Mouse (Mus musculus) midbrain, embryonic 13.5 days (tissue): ENCODE data around the gene Sqor. TPM values are rescaled to one million over a fixed set of nuclear protein-coding genes. Genes with fewer than 3 reads are reported as not detected.
A peak's percentile ranks its signal among the peaks of the same experiment; 100 is the strongest.

Source experiments
- ATAC-seq: fragments of 200-750 bp; cut with Nextera tagmentation; 2 replicates; pipeline ENCODE4 v1.8.0; 2017; ENCODE audit warnings: mild to moderate bottlenecking, moderate TSS enrichment, moderate library complexity
- H3K27ac ChIP-seq: fragments of 300-500 bp; sonication (generic); 2 replicates; pipeline ENCODE4 v1.5.1; 2015; ENCODE audit warnings: inconsistent platforms, mild to moderate bottlenecking, moderate library complexity
- H3K27me3 ChIP-seq: fragments of 300-500 bp; sonication (generic); 2 replicates; pipeline ENCODE4 v1.6.1; 2015; ENCODE audit warnings: mild to moderate bottlenecking, inconsistent platforms
- H3K36me3 ChIP-seq: fragments of 300-500 bp; sonication (generic); 2 replicates; pipeline ENCODE4 v1.6.1; 2015; ENCODE audit warnings: mild to moderate bottlenecking, inconsistent platforms
- H3K4me1 ChIP-seq: fragments of 300-500 bp; sonication (generic); replicated peaks from 2 replicates; pipeline ENCODE4 v1.6.1; 2015; ENCODE audit warnings: inconsistent platforms
- H3K4me2 ChIP-seq: fragments of 300-500 bp; sonication (generic); replicated peaks from 2 replicates; pipeline ENCODE4 v1.6.1; 2015; ENCODE audit warnings: moderate library complexity, mild to moderate bottlenecking, inconsistent platforms
- H3K4me3 ChIP-seq: fragments of 300-500 bp; sonication (generic); replicated peaks from 2 replicates; pipeline ENCODE4 v1.5.1; 2015; ENCODE audit warnings: mild to moderate bottlenecking, inconsistent platforms
- H3K9ac ChIP-seq: fragments of 300-500 bp; sonication (generic); replicated peaks from 2 replicates; pipeline ENCODE4 v1.6.1; 2015; ENCODE audit warnings: mild to moderate bottlenecking, inconsistent platforms
- H3K9me3 ChIP-seq: fragments of 300-500 bp; sonication (generic); 2 replicates; pipeline ENCODE4 v1.6.1; 2016; ENCODE audit warnings: mild to moderate bottlenecking, inconsistent platforms
- WGBS: fragments of 180-500 bp; shearing (Covaris S2); methylation state at CpG from one replicate; pipeline ENCODE4 v1.1.7; 2015; 5-methylcytosine and 5-hydroxymethylcytosine counted together
- polyA plus RNA-seq: library from polyadenylated mRNA; unstranded; fragments of >200 nt; fragmentation: Nextera tagmentation; extraction: Ambion mirVana; gene quantifications from 2 replicates; pipeline ENCODE4 v1.2.1, GENCODE M21; 2015

The Sqor gene
- polyA plus RNA-seq, 1 experiment from 2014 or later, result 2.6 TPM

DNA sequence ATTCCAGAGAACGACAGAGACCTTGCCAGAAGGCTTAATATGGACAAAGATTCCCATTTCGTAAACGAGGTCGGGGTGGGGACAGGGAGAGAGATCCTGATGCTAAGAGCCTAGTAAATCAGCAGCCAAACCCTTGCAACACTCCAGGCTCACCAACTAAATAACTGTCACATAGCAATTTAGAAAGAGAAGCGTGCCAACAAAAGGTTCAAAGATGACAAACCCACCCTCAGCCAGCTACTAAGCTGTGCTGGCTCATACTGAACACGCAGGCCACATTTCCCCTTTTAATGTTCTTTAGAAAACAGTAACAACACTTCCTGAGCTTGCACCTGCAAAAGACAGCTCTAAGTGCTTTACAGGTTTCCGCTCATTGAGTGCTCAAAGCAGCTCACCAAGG is 24.3 kb downstream of the Sqor start:
- Histone ChIP-seq H3K9ac (no peak overlapping the region), H3K27ac (no peak overlapping the region), H3K4me3 (no peak overlapping the region), H3K9me3 (no peaks in the 10 kb centered on the region), H3K36me3 (no peaks in the 10 kb centered on the region), H3K4me2 (no peak overlapping the region), H3K4me1 (no peaks in the 10 kb centered on the region), H3K27me3 (no peaks in the 10 kb centered on the region)
- WGBS, result 82% methylated on average over 7 of the region's 7 CpGs
- ATAC-seq, result no peak

DNA sequence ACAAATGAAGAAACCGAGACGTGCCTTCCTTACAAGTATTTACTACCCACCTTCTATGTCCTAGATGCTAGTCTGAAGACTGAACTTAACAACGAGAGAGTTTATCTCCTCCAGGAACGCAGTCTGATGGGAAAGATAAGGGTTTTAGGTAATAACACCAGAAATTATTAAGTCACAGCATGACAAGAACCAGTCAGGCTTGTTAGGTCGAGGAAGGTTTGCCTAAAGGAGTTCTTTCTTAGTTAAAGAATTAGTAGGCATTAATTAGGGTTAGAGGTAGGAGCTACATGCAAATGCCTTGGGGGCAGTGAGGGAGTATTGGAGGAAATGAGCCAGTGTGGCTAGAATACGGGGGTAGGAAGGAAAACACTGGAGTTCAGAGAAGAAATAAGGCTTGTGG is 24.7 kb downstream of the Sqor start:
- no peak for ATAC-seq
- Histone ChIP-seq H3K4me1 (no peaks in the 10 kb centered on the region), H3K27me3 (no peaks in the 10 kb centered on the region), H3K9ac (no peak overlapping the region), H3K4me3 (no peak overlapping the region), H3K27ac (no peak overlapping the region), H3K36me3 (no peaks in the 10 kb centered on the region), H3K9me3 (no peaks in the 10 kb centered on the region), H3K4me2 (no peak overlapping the region)
- 82% methylated on average over 6 of the region's 6 CpGs for WGBS

DNA sequence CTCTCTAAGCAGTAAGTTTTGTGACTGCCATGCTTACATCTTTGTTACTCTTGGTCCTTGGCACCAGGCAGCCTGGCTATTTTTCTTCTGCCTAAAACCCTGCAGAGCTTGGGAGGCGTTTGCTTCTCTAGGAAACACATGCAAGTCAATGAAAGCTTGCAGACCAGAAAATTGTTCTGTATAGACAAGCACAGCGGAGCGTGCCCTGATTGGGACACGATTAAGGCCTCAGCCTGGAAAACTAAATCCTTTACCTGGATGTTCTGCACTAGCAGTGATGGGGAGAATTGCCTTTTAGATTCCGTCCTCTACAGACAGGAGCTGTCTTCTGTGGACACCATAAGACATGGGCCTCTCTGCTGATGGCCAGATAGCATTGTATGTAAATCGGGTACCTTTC is 39.4 kb downstream of the Sqor start:
- H3K36me3 ChIP-seq, result no peaks in the 10 kb centered on the region
- no peaks in the 10 kb centered on the region for H3K27me3 ChIP-seq

DNA sequence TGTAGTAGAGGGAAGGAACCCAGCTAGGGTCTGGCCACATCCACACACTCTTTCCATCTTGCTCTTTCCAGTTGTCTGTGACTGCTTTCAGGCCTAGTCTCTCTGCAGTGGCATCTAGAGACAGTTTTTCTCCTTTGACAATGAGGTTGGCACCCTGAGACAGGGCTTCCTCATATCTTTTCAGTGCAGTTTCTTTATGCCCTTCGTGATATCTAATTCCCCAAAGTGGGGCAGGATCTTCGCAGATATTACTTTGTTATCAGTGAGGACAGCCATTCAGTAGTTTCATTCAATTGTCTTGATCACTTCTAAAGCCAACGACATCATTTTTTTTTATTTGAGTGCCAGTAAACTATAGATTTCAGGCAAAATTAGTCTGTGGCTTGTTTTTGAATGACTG is 41.0 kb downstream of the Sqor start:
- ATAC-seq, result no peak
- no peak overlapping the region for H3K9ac ChIP-seq
- 90% methylated on average over 3 of the region's 3 CpGs for WGBS
- H3K27me3 ChIP-seq, result no peaks in the 10 kb centered on the region
- no peak overlapping the region for H3K27ac ChIP-seq
- no peaks in the 10 kb centered on the region for H3K9me3 ChIP-seq
- H3K4me2 ChIP-seq, result no peak overlapping the region
- H3K4me1 ChIP-seq, result no peaks in the 10 kb centered on the region
- no peak overlapping the region for H3K4me3 ChIP-seq
- no peaks in the 10 kb centered on the region for H3K36me3 ChIP-seq

More for the DNA sequence above, 39.4 kb downstream of the Sqor start:
- no peaks in the 10 kb centered on the region for H3K4me1 ChIP-seq
- H3K27ac ChIP-seq, result no peak overlapping the region
- ATAC-seq, result no peak
- no peak overlapping the region for H3K4me3 ChIP-seq
- 64% methylated on average over 6 of the region's 6 CpGs for WGBS
- no peak overlapping the region for H3K9ac ChIP-seq
- H3K9me3 ChIP-seq, result no peaks in the 10 kb centered on the region
- no peak overlapping the region for H3K4me2 ChIP-seq

DNA sequence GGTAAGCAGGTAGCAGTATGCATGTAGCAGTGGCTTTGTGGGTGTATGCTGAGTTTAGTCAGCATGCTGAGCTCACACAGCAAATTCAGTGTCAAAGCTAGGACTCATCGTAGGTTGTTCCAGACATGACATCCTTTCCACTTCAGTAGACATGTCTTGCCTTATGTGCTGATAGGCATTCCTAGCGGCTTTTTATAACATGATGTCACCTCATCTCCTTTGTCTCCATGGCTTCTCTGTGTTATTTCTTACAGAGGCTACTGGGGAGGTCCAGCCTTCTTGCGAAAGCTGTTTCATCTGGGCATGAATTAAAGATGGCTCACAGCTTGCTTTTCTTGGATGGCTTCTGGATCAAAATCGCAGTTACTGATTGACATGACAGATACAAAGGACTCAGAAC is 44.0 kb downstream of the Sqor start:
- Histone ChIP-seq H3K27ac (no peak overlapping the region), H3K4me2 (no peak overlapping the region), H3K27me3 (no peaks in the 10 kb centered on the region), H3K9me3 (no peaks in the 10 kb centered on the region), H3K4me1 (no peaks in the 10 kb centered on the region), H3K4me3 (no peak overlapping the region), H3K9ac (no peak overlapping the region), H3K36me3 (no peaks in the 10 kb centered on the region)
- ATAC-seq, result no peak
- WGBS, result 61% methylated on average over 4 of the region's 4 CpGs

DNA sequence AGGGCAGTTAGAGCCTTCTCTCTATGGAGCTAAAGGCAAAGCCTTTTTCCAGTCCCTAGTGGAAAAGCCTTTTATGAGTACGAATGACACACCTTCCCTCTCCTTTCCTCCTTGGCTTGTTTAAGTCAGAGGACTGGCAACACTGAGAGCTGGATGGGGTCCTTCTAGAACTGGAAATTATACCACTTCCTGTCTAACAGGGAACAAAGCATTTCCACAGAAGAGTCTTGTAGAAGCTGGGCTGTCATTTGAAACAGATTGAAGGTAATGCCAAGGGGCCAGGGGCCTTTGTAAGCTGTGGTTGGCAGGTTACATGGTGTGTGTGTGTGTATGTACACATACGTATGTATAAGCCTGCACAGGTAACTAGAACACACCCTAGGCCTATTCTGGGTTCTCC is 51.9 kb downstream of the Sqor start:
- Histone ChIP-seq H3K4me2 (no peak overlapping the region), H3K27me3 (no peaks in the 10 kb centered on the region), H3K27ac (no peak overlapping the region), H3K9me3 (no peaks in the 10 kb centered on the region), H3K36me3 (no peaks in the 10 kb centered on the region), H3K4me1 (no peaks in the 10 kb centered on the region), H3K4me3 (no peak overlapping the region), H3K9ac (no peak overlapping the region)
- ATAC-seq, result no peak
- WGBS, result 89% methylated on average over 2 of the region's 2 CpGs

DNA sequence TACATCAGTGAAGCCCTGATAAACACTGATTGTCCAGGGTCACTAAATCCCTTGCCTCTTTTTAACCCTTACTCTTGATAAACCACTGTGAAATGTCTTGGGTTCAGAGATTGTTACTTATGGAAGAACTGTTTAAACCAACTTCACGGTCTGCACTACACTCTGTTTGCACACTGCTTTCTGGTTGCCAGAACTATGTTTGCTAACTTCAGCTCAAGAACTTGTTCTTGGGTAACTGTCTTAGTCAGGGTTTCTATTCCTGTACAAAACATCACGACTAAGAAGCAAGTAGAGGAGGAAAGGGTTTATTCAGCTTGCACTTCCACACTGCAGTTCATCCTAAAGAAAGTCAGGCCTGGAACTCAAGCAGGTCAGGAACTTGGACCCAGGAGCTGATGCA is 56.2 kb downstream of the Sqor start:
- no peaks in the 10 kb centered on the region for H3K36me3 ChIP-seq
- H3K4me2 ChIP-seq, result no peak overlapping the region
- no peak overlapping the region for H3K9ac ChIP-seq
- WGBS, result 69% methylated on average over 2 of the region's 2 CpGs
- no peak overlapping the region for H3K27ac ChIP-seq
- no peaks in the 10 kb centered on the region for H3K9me3 ChIP-seq
- ATAC-seq, result no peak
- no peak overlapping the region for H3K4me3 ChIP-seq
- H3K4me1 ChIP-seq, result peaks cover 9% of the 10 kb centered on the region
- no peaks in the 10 kb centered on the region for H3K27me3 ChIP-seq

DNA sequence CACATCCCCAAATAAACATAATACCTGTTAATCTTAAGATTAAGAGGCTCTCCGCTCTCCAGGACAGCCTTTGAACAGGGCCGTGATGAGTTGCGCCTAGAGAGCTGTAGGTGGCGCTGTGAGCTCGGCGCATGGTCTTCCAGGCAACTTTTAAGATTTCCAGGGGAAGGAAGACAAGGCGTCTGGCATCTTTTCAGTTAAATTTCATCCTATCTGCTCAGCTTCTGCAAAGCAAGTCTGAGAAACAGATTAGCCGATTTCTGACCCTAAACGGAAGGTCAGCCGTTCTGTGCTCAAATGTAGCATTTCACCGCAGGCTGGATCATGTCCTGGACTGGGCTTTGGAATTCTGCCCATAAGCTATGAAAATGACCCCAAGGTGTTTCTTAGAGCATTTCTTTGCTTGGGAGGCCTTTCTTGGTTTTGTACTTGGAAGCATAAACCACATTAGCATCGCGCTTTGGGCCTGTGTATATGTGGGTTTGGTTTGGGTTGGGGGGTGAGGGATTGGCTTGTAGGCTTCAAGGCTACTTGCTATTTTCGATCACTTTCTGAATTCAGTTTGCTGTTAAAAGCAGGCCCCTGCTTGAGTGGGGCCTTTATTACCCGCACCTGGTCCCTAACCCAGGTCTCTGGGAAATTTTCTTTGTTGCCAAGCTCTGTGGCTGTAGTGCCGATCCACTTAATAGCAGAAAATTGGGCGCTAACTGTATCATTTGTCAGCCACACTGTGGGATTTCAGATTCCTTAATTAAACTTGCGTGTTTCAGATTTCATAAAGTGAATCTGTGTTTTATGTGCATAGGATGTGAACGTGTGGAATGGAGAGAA is 60.6 kb downstream of the Sqor start:
- 32% methylated on average over 19 of the region's 19 CpGs for WGBS
- Histone ChIP-seq H3K4me3 (no peak overlapping the region), H3K4me1 (peaks cover 9% of the 10 kb centered on the region), H3K9me3 (no peaks in the 10 kb centered on the region), H3K27me3 (no peaks in the 10 kb centered on the region), H3K9ac (no peak overlapping the region), H3K4me2 (peak overlapping the region; percentile 32), H3K27ac (peak overlapping the region; percentile 45), H3K36me3 (no peaks in the 10 kb centered on the region)
- ATAC-seq, result peak; percentile 74

DNA sequence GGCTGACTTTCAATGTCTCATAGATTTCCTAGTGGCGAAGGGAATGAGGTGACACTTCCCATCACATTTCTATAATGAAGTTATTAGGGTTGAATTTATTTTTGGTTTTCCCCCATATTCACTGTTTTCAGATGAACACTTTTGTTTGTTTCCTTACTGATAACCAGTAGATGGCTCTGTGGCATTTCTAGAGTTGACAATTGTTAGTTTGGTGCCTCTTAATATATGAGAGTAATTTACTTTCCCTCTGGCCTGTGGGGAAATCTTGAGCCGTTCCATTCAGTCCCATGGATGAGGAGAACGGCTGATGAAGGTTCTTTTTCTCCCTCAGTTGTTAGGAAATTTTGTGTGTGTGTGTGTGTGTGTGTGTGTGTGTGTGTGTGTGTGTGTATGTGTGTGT is 61.3 kb downstream of the Sqor start:
- 45% methylated on average over 3 of the region's 3 CpGs for WGBS
- Histone ChIP-seq H3K9ac (no peak overlapping the region), H3K9me3 (no peaks in the 10 kb centered on the region), H3K4me3 (no peak overlapping the region), H3K36me3 (no peaks in the 10 kb centered on the region), H3K4me2 (no peak overlapping the region), H3K27me3 (no peaks in the 10 kb centered on the region), H3K4me1 (peaks cover 9% of the 10 kb centered on the region), H3K27ac (peak overlapping the region; percentile 45; the same call in 1 of the 2 replicates)
- no peak for ATAC-seq

DNA sequence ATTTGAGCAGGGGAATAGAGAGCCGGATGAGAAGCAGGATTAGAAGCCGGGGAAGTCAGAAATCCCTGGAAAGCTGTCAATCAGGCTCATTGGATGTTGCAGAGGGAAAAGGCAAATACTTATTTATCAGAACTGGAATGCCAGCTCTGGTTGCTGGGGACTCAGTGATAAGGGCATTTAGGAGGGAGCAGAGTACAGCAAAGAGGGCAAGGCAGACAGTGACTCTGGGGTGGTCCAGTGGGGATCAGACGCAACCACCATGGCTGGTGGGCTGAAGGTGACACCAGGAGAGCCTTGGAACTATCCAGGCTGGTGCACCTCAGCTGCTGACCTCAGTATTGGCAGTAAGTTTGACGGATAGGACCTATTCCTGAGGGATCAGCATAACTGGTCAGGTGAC is 89.6 kb downstream of the Sqor start:
- no peak overlapping the region for H3K27ac ChIP-seq
- H3K36me3 ChIP-seq, result no peaks in the 10 kb centered on the region
- H3K9ac ChIP-seq, result no peak overlapping the region
- 49% methylated on average over 4 of the region's 4 CpGs for WGBS
- no peaks in the 10 kb centered on the region for H3K9me3 ChIP-seq
- H3K4me1 ChIP-seq, result no peaks in the 10 kb centered on the region; the same call in 1 of the 2 replicates
- peak; percentile 67; the same call in 1 of the 2 replicates for ATAC-seq
- no peak overlapping the region for H3K4me2 ChIP-seq
- no peaks in the 10 kb centered on the region for H3K27me3 ChIP-seq
- no peak overlapping the region for H3K4me3 ChIP-seq

DNA sequence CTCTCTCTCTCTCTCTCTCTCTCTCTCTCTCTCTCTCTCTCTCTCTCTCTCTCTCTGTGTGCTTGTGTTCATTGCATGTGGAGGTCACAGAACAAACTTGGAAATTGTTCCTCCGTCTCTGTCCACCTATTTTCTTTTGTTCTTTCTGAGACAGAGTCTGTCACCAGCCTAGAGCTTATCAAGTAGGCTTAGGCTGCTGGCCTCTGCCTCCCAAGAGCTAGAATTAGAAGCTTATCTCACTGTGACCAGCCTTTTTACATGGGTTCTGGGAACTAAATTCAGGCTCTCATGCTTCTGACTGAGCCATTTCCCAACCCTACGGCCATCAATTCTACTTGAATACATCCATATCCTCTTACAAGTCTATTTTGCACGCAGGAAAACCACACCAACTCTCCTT is 90.3 kb downstream of the Sqor start:
- no peak for ATAC-seq
- Histone ChIP-seq H3K27me3 (no peaks in the 10 kb centered on the region), H3K9ac (no peak overlapping the region), H3K4me3 (no peak overlapping the region), H3K27ac (no peak overlapping the region), H3K4me1 (no peaks in the 10 kb centered on the region; the same call in 1 of the 2 replicates), H3K36me3 (no peaks in the 10 kb centered on the region), H3K4me2 (no peak overlapping the region), H3K9me3 (no peaks in the 10 kb centered on the region)
- 73% methylated on average over 3 of the region's 3 CpGs for WGBS
